Mouse (Mus musculus): Measurements from ENCODE around the gene Psd4. TPM values are rescaled to one million over a fixed set of nuclear protein-coding genes. Genes with fewer than 3 reads are reported as not detected.

Gene Psd4
- total and polyA plus RNA-seq, 3 experiments: 54.8 to 66.8 (median 55.0) TPM

- peak; percentile 45; the same call in 1 of the 2 replicates for TF ChIP-seq MXI1 (IDR thresholded peaks at IDR 0.05; ENCODE audit: low read depth, low read length)
Measured at GRCm38 (mm10) chr2:24367030-24367894, at the start of gene Psd4 (continued).

- no peaks in the 10 kb centered on the region for H3K36me3 ChIP-seq (replicated peaks in 1 of 2; ENCODE audit: control insufficient read depth in 1 of 2, insufficient read depth in 1 of 2, low read length in 1 of 2)
- H3K4me3 ChIP-seq (replicated peaks in 1 of 3; ENCODE audit: low read depth in 2 of 3, low read length in 2 of 3, poor library complexity in 1 of 3): no peak overlapping the region
- H3K9me3 ChIP-seq (replicated peaks; ENCODE audit: low read length): no peaks in the 10 kb centered on the region
- dilution Hi-C loops (cut with MboI; ENCODE audit: extremely low pct_ligation_motif_present, extremely low pct_unique_long_range_greater_than_20kb, low sequenced_read_pairs): no loop called here
- TF ChIP-seq MAX (IDR thresholded peaks at IDR 0.05; ENCODE audit: low read length): no peak
- TF ChIP-seq MYC (IDR thresholded peaks at IDR 0.05; ENCODE audit: low read depth, low read length): no peak
- TF ChIP-seq JUN (IDR thresholded peaks at IDR 0.05; ENCODE audit: insufficient read depth, low read depth, low read length): no peak
- no peak for TF ChIP-seq HCFC1 (IDR thresholded peaks at IDR 0.05; ENCODE audit: low read depth, low read length)
- TF ChIP-seq CHD1 (IDR thresholded peaks at IDR 0.05; ENCODE audit: low read depth, low read length): no peak
- TF ChIP-seq GABPA (IDR thresholded peaks at IDR 0.05; ENCODE audit: insufficient replicate concordance, low read depth, low read length): no peak
- no peak for TF ChIP-seq ZNF384 (IDR thresholded peaks at IDR 0.05; ENCODE audit: low read depth, low read length)
- no peak for TF ChIP-seq UBTF (IDR thresholded peaks at IDR 0.05; ENCODE audit: low read depth, low read length)
- TF ChIP-seq MAFK (IDR thresholded peaks at IDR 0.05; ENCODE audit: insufficient replicate concordance, low read length): no peak
- no peaks in the 10 kb centered on the region for H3K27me3 ChIP-seq (replicated peaks)
- no peak for DNase-seq (ENCODE audit: extremely low read depth)
- in situ Hi-C loops (cut with MboI; ENCODE audit: low pct_ligation_motif_present, low pct_unique_long_range_greater_than_20kb, low sequenced_read_pairs): no loop called here
- no peak overlapping the region for H3K27ac ChIP-seq (ENCODE audit: insufficient read depth, low read depth)
- no peaks in the 10 kb centered on the region for H3K79me2 ChIP-seq (replicated peaks; ENCODE audit: control insufficient read depth, extremely low read depth, insufficient read depth, poor library complexity, severe bottlenecking)
- no peak overlapping the region for H3K4me2 ChIP-seq (ENCODE audit: insufficient read depth, low read depth, poor library complexity, severe bottlenecking)
- no peak overlapping the region for H3K9ac ChIP-seq (ENCODE audit: insufficient read depth, low read depth)
- H3K4me1 ChIP-seq (ENCODE audit: control insufficient read depth in 1 of 2, insufficient read depth in 2 of 2): peaks cover 0 to 28% of the 10 kb centered on the region in 2 experiments; a peak in 2 of 4 replicates
Measured at GRCm38 (mm10) chr2:24317919-24318598, 49.3 kb upstream of the Psd4 start.

GRCm38 (mm10) chr2:24335333-24335732 is 32.0 kb upstream of the Psd4 start:
- peaks cover 2 to 29% of the 10 kb centered on the region in 2 experiments; a peak in 2 of 4 replicates for H3K4me1 ChIP-seq (ENCODE audit: control insufficient read depth in 1 of 2, insufficient read depth in 2 of 2)
- no peak overlapping the region for H3K9ac ChIP-seq (ENCODE audit: insufficient read depth, low read depth)
- no peak overlapping the region for H3K4me3 ChIP-seq (replicated peaks in 1 of 3; ENCODE audit: low read depth in 2 of 3, low read length in 2 of 3, poor library complexity in 1 of 3)
- H3K9me3 ChIP-seq (replicated peaks; ENCODE audit: low read length): no peaks in the 10 kb centered on the region
- no peaks in the 10 kb centered on the region for H3K79me2 ChIP-seq (replicated peaks; ENCODE audit: control insufficient read depth, extremely low read depth, insufficient read depth, poor library complexity, severe bottlenecking)
- no peak for DNase-seq (ENCODE audit: extremely low read depth)
- H3K4me2 ChIP-seq (ENCODE audit: insufficient read depth, low read depth, poor library complexity, severe bottlenecking): no peak overlapping the region
- no peak overlapping the region for H3K27ac ChIP-seq (ENCODE audit: insufficient read depth, low read depth)
- dilution Hi-C loops (cut with MboI; ENCODE audit: extremely low pct_ligation_motif_present, extremely low pct_unique_long_range_greater_than_20kb, low sequenced_read_pairs) (no loop called here), in situ Hi-C loops (cut with MboI; ENCODE audit: low pct_ligation_motif_present, low pct_unique_long_range_greater_than_20kb, low sequenced_read_pairs) (no loop called here)
- no peak for TF ChIP-seq KAT2A (IDR thresholded peaks at IDR 0.05; ENCODE audit: insufficient replicate concordance, low read length)
- TF ChIP-seq EP300 (IDR thresholded peaks at IDR 0.05; ENCODE audit: low read length): 0 out of 2 replicates have a peak, but pooled peaks have one; percentile 12
- H3K36me3 ChIP-seq (replicated peaks in 1 of 2; ENCODE audit: control insufficient read depth in 1 of 2, insufficient read depth in 1 of 2, low read length in 1 of 2): no peaks in the 10 kb centered on the region
- H3K27me3 ChIP-seq (replicated peaks): no peaks in the 10 kb centered on the region

All from CH12.LX (cell line).